Mouse (Mus musculus): ENCODE data around the gene Insr. TPM values are rescaled to one million over a fixed set of nuclear protein-coding genes. Genes with fewer than 3 reads are reported as not detected.
"Not testable (repeated sequence)": the region's sequence is repeated elsewhere in the genome, so short reads cannot be mapped to it uniquely, and the experiment has no call there.

The Insr gene
- polyA plus RNA-seq (2015; fragmentation: Nextera tagmentation; extraction: Ambion mirVana), result 51.2 and 53.4 TPM in 2 replicates

DNA sequence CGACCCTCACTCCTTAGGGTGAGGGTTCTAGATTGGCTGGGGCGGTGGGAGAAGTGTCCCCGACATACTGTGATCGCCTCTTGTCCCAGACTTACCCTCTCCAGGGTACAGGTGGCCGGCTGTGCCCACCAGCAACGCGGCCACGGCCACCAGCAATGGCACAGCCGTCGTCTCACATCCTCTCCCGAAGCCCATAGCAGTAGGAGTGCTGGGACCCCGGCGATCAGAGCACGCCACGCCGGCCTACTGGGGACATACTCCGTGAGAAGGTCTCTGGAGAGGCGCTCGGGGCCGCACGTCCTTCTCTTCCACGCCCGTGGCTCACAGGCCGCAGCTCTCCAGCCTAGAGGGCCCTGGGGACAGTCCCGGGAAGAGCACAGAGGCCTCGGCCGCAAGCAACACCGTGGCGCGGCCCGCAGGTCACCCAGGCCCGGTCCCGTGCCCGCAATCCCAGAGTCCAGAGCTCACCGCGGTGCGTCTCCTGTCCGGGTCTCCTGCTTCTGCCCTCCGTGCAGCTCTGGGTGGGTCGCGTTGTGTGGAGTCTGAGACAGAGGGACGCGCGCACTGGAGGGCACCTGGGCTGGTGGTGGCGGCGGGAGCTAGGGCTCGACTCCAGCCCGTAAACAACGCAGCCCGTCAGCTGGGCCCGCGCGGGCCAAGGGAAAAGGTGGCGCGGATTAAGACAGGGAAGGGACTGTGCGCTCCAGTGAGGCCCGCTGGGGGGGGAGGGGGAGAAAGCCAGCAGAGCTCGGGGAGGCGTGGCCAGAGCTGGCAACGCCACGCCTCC is at the start of gene Insr:
Insr (minus strand) TSS at position 684 of the 787 bp plus-strand sequence.
- H3K4me1 ChIP-seq (ENCODE audit: control insufficient read depth, insufficient read depth, low read depth, low read length), result peaks cover 22% of the 10 kb centered on the region
- peak; percentile 97 for ATAC-seq
- H3K27ac ChIP-seq (ENCODE audit: low read depth, low read length), result peak within 1 kb of the TSS; percentile 81
- WGBS, result under 1% methylated on average over 52 of the region's 61 CpGs
- H3K4me2 ChIP-seq (ENCODE audit: low read length), result peak within 1 kb of the TSS; percentile 87
- H3K36me3 ChIP-seq (ENCODE audit: control insufficient read depth, insufficient read depth, low read length), result no peaks in the 10 kb centered on the region
- H3K9ac ChIP-seq (ENCODE audit: low read depth, low read length), result peak within 1 kb of the TSS; percentile 88
- H3K4me3 ChIP-seq (ENCODE audit: low read length), result peak within 1 kb of the TSS; percentile 97
- H3K27me3 ChIP-seq (replicated peaks; ENCODE audit: control insufficient read depth, insufficient read depth, low read length), result no peaks in the 10 kb centered on the region
- H3K9me3 ChIP-seq (ENCODE audit: control insufficient read depth, low read length), result no peaks in the 10 kb centered on the region

GRCm38 (mm10) chr8:3327538-3328245 is 48.3 kb upstream of the Insr start:
- no peak for ATAC-seq
- Histone ChIP-seq H3K4me2 (ENCODE audit: low read length) (no peak overlapping the region), H3K27me3 (replicated peaks; ENCODE audit: control insufficient read depth, insufficient read depth, low read length) (no peaks in the 10 kb centered on the region), H3K36me3 (ENCODE audit: control insufficient read depth, insufficient read depth, low read length) (no peaks in the 10 kb centered on the region), H3K9me3 (ENCODE audit: control insufficient read depth, low read length) (no peaks in the 10 kb centered on the region), H3K27ac (ENCODE audit: low read depth, low read length) (no peak overlapping the region), H3K4me3 (ENCODE audit: low read length) (no peak overlapping the region), H3K4me1 (ENCODE audit: control insufficient read depth, insufficient read depth, low read depth, low read length) (no peaks in the 10 kb centered on the region), H3K9ac (ENCODE audit: low read depth, low read length) (no peak overlapping the region)
- WGBS, result 80% methylated on average over 8 of the region's 8 CpGs

DNA sequence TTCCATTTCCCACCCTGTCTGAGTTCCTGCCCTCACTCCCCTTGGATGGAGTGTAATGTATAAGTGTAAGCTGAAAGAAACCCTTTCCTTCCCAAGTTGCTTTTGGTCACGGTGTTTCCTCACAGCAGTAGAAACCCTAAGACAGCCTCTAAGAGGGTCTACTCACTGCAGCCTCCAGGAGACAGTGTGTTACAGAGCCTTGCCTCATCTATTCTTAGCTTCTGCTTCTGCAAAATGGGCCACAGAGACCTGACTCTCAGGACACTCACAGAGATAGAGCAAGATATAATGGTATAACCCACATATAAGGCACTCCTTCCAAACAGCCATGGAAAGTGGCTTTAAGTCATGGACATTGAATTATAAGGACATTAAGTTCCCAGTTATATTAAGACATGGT is 47.6 kb upstream of the Insr start:
- Histone ChIP-seq H3K4me3 (ENCODE audit: low read length) (no peak overlapping the region), H3K9ac (ENCODE audit: low read depth, low read length) (no peak overlapping the region), H3K27ac (ENCODE audit: low read depth, low read length) (no peak overlapping the region), H3K27me3 (replicated peaks; ENCODE audit: control insufficient read depth, insufficient read depth, low read length) (no peaks in the 10 kb centered on the region), H3K4me1 (ENCODE audit: control insufficient read depth, insufficient read depth, low read depth, low read length) (no peaks in the 10 kb centered on the region), H3K36me3 (ENCODE audit: control insufficient read depth, insufficient read depth, low read length) (no peaks in the 10 kb centered on the region), H3K4me2 (ENCODE audit: low read length) (no peak overlapping the region), H3K9me3 (ENCODE audit: control insufficient read depth, low read length) (no peaks in the 10 kb centered on the region)
- no peak for ATAC-seq
- 70% methylated on average over 1 of the region's 1 CpGs for WGBS

GRCm38 (mm10) chr8:3324253-3324652 is 44.8 kb upstream of the Insr start:
- Histone ChIP-seq H3K27me3 (replicated peaks; ENCODE audit: control insufficient read depth, insufficient read depth, low read length) (no peaks in the 10 kb centered on the region), H3K4me1 (ENCODE audit: control insufficient read depth, insufficient read depth, low read depth, low read length) (no peaks in the 10 kb centered on the region), H3K36me3 (ENCODE audit: control insufficient read depth, insufficient read depth, low read length) (no peaks in the 10 kb centered on the region), H3K4me2 (ENCODE audit: low read length) (no peak overlapping the region), H3K9me3 (ENCODE audit: control insufficient read depth, low read length) (no peaks in the 10 kb centered on the region), H3K9ac (ENCODE audit: low read depth, low read length) (no peak overlapping the region), H3K27ac (ENCODE audit: low read depth, low read length) (no peak overlapping the region), H3K4me3 (ENCODE audit: low read length) (no peak overlapping the region)
- 94% methylated on average over 2 of the region's 2 CpGs for WGBS
- no peak for ATAC-seq

DNA sequence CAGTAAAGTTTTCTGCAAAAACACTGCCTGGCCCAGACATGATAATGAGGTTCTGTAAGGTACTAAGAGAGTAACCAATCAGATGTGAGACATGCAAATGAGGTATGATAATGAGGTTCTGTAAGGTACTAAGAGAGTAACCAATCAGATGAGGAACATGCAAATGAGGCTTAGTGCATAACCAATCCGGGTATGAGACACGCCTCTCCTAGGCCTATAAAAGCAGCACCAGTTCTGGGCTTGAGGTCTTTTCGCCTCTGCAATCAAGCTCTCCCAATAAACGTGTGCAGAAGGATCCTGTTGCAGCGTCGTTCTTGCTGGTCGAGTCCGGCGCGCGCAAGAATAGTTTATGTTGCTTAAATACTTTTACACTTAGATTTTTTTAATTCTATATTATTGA is 39.9 kb upstream of the Insr start:
- H3K27ac ChIP-seq (ENCODE audit: low read depth, low read length), result not testable (repeated sequence)
- WGBS, result 98% methylated on average over 8 of the region's 11 CpGs

GRCm38 (mm10) chr8:3316585-3316984 is 37.2 kb upstream of the Insr start:
- H3K36me3 ChIP-seq (ENCODE audit: control insufficient read depth, insufficient read depth, low read length), result no peaks in the 10 kb centered on the region
- no peak overlapping the region for H3K9ac ChIP-seq (ENCODE audit: low read depth, low read length)
- ATAC-seq, result no peak
- no peak overlapping the region for H3K4me2 ChIP-seq (ENCODE audit: low read length)
- H3K9me3 ChIP-seq (ENCODE audit: control insufficient read depth, low read length), result no peaks in the 10 kb centered on the region
- no peaks in the 10 kb centered on the region for H3K27me3 ChIP-seq (replicated peaks; ENCODE audit: control insufficient read depth, insufficient read depth, low read length)
- WGBS, result 87% methylated on average over 5 of the region's 5 CpGs
- H3K4me3 ChIP-seq (ENCODE audit: low read length), result no peak overlapping the region
- H3K4me1 ChIP-seq (ENCODE audit: control insufficient read depth, insufficient read depth, low read depth, low read length), result no peaks in the 10 kb centered on the region
- no peak overlapping the region for H3K27ac ChIP-seq (ENCODE audit: low read depth, low read length)

More for the DNA sequence above, 39.9 kb upstream of the Insr start:
- H3K4me2 ChIP-seq (ENCODE audit: low read length); ATAC-seq; H3K36me3 ChIP-seq (ENCODE audit: control insufficient read depth, insufficient read depth, low read length); H3K9ac ChIP-seq (ENCODE audit: low read depth, low read length); H3K4me3 ChIP-seq (ENCODE audit: low read length); H3K4me1 ChIP-seq (ENCODE audit: control insufficient read depth, insufficient read depth, low read depth, low read length); H3K27me3 ChIP-seq (replicated peaks; ENCODE audit: control insufficient read depth, insufficient read depth, low read length); H3K9me3 ChIP-seq (ENCODE audit: control insufficient read depth, low read length): not testable (repeated sequence)

- 73% methylated on average over 2 of the region's 2 CpGs for WGBS
- H3K9me3 ChIP-seq (ENCODE audit: control insufficient read depth, low read length), result no peaks in the 10 kb centered on the region
- ATAC-seq, result no peak
Measured at GRCm38 (mm10) chr8:3314345-3314744, 34.9 kb upstream of the Insr start.

GRCm38 (mm10) chr8:3313843-3314242 is 34.4 kb upstream of the Insr start:
- no peak for ATAC-seq
- no peak overlapping the region for H3K4me3 ChIP-seq (ENCODE audit: low read length)
- no peak overlapping the region for H3K4me2 ChIP-seq (ENCODE audit: low read length)
- no peaks in the 10 kb centered on the region for H3K36me3 ChIP-seq (ENCODE audit: control insufficient read depth, insufficient read depth, low read length)
- no peaks in the 10 kb centered on the region for H3K4me1 ChIP-seq (ENCODE audit: control insufficient read depth, insufficient read depth, low read depth, low read length)
- 82% methylated on average over 3 of the region's 3 CpGs for WGBS
- no peaks in the 10 kb centered on the region for H3K27me3 ChIP-seq (replicated peaks; ENCODE audit: control insufficient read depth, insufficient read depth, low read length)
- no peak overlapping the region for H3K27ac ChIP-seq (ENCODE audit: low read depth, low read length)
- H3K9me3 ChIP-seq (ENCODE audit: control insufficient read depth, low read length), result no peaks in the 10 kb centered on the region
- no peak overlapping the region for H3K9ac ChIP-seq (ENCODE audit: low read depth, low read length)

More at GRCm38 (mm10) chr8:3314345-3314744, 34.9 kb upstream of the Insr start:
- no peaks in the 10 kb centered on the region for H3K36me3 ChIP-seq (ENCODE audit: control insufficient read depth, insufficient read depth, low read length)
- no peak overlapping the region for H3K4me3 ChIP-seq (ENCODE audit: low read length)
- no peak overlapping the region for H3K27ac ChIP-seq (ENCODE audit: low read depth, low read length)
- no peak overlapping the region for H3K4me2 ChIP-seq (ENCODE audit: low read length)
- H3K27me3 ChIP-seq (replicated peaks; ENCODE audit: control insufficient read depth, insufficient read depth, low read length), result no peaks in the 10 kb centered on the region
- no peaks in the 10 kb centered on the region for H3K4me1 ChIP-seq (ENCODE audit: control insufficient read depth, insufficient read depth, low read depth, low read length)
- H3K9ac ChIP-seq (ENCODE audit: low read depth, low read length), result no peak overlapping the region

DNA sequence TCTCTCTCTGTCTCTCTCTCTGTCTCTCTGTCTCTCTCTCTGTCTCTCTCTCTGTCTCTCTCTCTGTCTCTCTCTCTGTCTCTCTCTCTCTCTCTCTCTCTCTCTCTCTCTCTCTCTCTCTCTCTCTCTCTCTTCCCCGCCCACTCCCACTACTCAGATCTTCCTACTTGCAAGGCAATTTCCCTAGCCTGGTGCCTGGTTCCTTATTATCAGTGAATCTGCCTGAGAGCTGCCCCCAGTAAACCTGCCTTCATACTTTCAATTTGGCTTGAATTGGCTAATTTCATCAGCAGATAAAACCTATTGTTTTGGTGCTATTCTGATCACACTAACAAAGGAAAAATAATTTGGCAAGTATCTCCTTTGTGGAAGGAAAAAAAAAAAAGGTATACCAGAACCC is 34.0 kb upstream of the Insr start:
- H3K27ac ChIP-seq (ENCODE audit: low read depth, low read length); H3K36me3 ChIP-seq (ENCODE audit: control insufficient read depth, insufficient read depth, low read length); H3K9me3 ChIP-seq (ENCODE audit: control insufficient read depth, low read length); H3K4me3 ChIP-seq (ENCODE audit: low read length); H3K4me2 ChIP-seq (ENCODE audit: low read length); H3K4me1 ChIP-seq (ENCODE audit: control insufficient read depth, insufficient read depth, low read depth, low read length); ATAC-seq; H3K9ac ChIP-seq (ENCODE audit: low read depth, low read length); H3K27me3 ChIP-seq (replicated peaks; ENCODE audit: control insufficient read depth, insufficient read depth, low read length): not testable (repeated sequence)
- 79% methylated on average over 1 of the region's 1 CpGs for WGBS
